Mouse (Mus musculus) kidney, embryonic 14.5 days (tissue): ENCODE data around the gene Clps. TPM values are rescaled to one million over a fixed set of nuclear protein-coding genes. Genes with fewer than 3 reads are reported as not detected.

ENCODE experiments used
- ATAC-seq: fragments of 200-750 bp; cut with Nextera tagmentation; 2 replicates; pipeline ENCODE4 v1.8.0; 2017; ENCODE audit warnings: moderate number of reproducible peaks, mild to moderate bottlenecking, moderate TSS enrichment, moderate library complexity; ENCODE audit not compliant: low FRiP score, low TSS enrichment
- H3K27ac ChIP-seq: fragments of 300-500 bp; sonication (generic); 2 replicates; pipeline ENCODE4 v1.5.1; 2014; ENCODE audit warnings: low read depth, mild to moderate bottlenecking, low read length, moderate library complexity, mixed read lengths
- H3K27me3 ChIP-seq: fragments of 300-500 bp; sonication (generic); 2 replicates; pipeline ENCODE4 v1.6.1; 2014; ENCODE audit warnings: mild to moderate bottlenecking, low read length; ENCODE audit not compliant: control insufficient read depth, insufficient read depth
- H3K36me3 ChIP-seq: fragments of 300-500 bp; sonication (generic); 2 replicates; pipeline ENCODE4 v1.6.1; 2014; ENCODE audit warnings: low read length, mixed read lengths; ENCODE audit not compliant: control insufficient read depth, insufficient read depth
- H3K4me1 ChIP-seq: fragments of 300-500 bp; sonication (generic); 2 replicates; pipeline ENCODE4 v1.6.1; 2014; ENCODE audit warnings: low read length, mixed read lengths; ENCODE audit not compliant: control insufficient read depth, insufficient read depth
- H3K4me2 ChIP-seq: fragments of 300-500 bp; sonication (generic); replicated peaks from 2 replicates; pipeline ENCODE4 v1.6.1; 2014; ENCODE audit warnings: low read depth, mild to moderate bottlenecking, low read length
- H3K4me3 ChIP-seq: fragments of 300-500 bp; sonication (generic); 2 replicates; pipeline ENCODE4 v1.5.1; 2014; ENCODE audit warnings: mild to moderate bottlenecking, low read length
- H3K9ac ChIP-seq: fragments of 300-500 bp; sonication (generic); 2 replicates; pipeline ENCODE4 v1.6.1; 2014; ENCODE audit warnings: low read depth, mild to moderate bottlenecking, low read length, moderate library complexity
- H3K9me3 ChIP-seq: fragments of 300-500 bp; sonication (generic); 2 replicates; pipeline ENCODE4 v1.6.1; 2016; ENCODE audit warnings: low read length; ENCODE audit not compliant: control insufficient read depth
- WGBS: fragments of 180-500 bp; shearing (Covaris S2); extraction: QIAGEN DNeasy Blood & Tissue Kit; methylation state at CpG from one replicate; pipeline ENCODE4 v1.1.7; 2014; 5-methylcytosine and 5-hydroxymethylcytosine counted together
- polyA plus RNA-seq: library from polyadenylated mRNA; unstranded; fragments of >200 nt; fragmentation: Nextera tagmentation; extraction: Ambion mirVana; gene quantifications from 2 replicates; pipeline ENCODE4 v1.2.1, GENCODE M21; 2014

The Clps gene
- polyA plus RNA-seq: not detected in 2 replicates

DNA sequence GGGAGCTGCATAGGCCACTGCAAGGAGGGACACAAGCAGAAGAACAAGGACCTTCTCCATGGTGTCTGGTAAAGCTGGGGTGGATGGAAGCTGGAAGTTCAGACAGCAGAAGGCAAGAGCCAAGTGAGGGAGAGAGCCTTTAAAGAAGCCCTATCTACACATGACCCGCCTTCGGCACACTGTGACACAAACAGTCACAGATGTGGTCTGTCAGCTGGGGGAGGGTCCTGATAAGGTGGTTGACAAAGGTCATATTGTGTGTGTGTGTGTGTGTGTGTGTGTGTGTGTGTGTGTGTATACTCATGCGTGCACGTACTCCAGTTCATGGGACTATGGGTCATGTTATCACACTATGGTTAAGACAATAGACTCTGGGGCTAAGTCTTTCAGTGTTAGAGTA is at the start of gene Clps:
Gene Clps (minus strand): TSS at position 169 of the 400 bp plus-strand sequence.
- no peak within 1 kb of the TSS for H3K9ac ChIP-seq
- H3K4me3 ChIP-seq: no peak within 1 kb of the TSS
- H3K36me3 ChIP-seq: no peaks in the 10 kb centered on the region
- H3K4me1 ChIP-seq: no peaks in the 10 kb centered on the region
- no peak within 1 kb of the TSS for H3K4me2 ChIP-seq
- 82% methylated on average over 4 of the region's 4 CpGs for WGBS
- no peak for ATAC-seq
- no peaks in the 10 kb centered on the region for H3K9me3 ChIP-seq
- no peaks in the 10 kb centered on the region for H3K27me3 ChIP-seq
- H3K27ac ChIP-seq: no peak within 1 kb of the TSS

DNA sequence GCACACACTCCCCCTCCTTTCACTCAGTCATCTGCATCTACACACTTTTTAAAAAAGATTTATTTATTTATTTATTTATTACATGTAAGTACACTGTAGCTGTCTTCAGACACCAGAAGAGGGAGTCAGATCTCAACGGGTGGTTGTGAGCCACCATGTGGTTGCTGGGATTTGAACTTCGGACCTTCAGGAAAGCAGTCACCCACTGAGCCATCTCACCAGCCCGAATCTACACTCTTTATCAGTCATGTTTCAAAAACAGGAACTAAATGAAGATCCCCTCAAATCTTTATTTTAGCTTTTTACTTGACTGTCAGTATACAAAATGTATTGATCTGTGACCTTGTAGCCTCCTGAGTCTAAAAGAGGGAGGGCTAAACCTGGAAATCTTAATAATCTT is 49.0 kb upstream of the Clps start:
- 84% methylated on average over 3 of the region's 3 CpGs for WGBS
- Histone ChIP-seq H3K4me3 (no peak overlapping the region), H3K36me3 (peaks cover 41% of the 10 kb centered on the region), H3K4me2 (no peak overlapping the region), H3K27me3 (no peaks in the 10 kb centered on the region), H3K9me3 (no peaks in the 10 kb centered on the region), H3K27ac (no peak overlapping the region), H3K9ac (no peak overlapping the region), H3K4me1 (no peaks in the 10 kb centered on the region)
- no peak for ATAC-seq

- no peak for ATAC-seq
- Histone ChIP-seq H3K27me3 (no peaks in the 10 kb centered on the region), H3K27ac (no peak overlapping the region), H3K9me3 (no peaks in the 10 kb centered on the region), H3K9ac (no peak overlapping the region), H3K36me3 (peaks cover 91% of the 10 kb centered on the region), H3K4me1 (no peaks in the 10 kb centered on the region), H3K4me2 (no peak overlapping the region), H3K4me3 (no peak overlapping the region)
- 72% methylated on average over 9 of the region's 9 CpGs for WGBS
These were observed 41.1 kb upstream of the Clps start for GRCm38 (mm10) chr17:28601557-28602250.

DNA sequence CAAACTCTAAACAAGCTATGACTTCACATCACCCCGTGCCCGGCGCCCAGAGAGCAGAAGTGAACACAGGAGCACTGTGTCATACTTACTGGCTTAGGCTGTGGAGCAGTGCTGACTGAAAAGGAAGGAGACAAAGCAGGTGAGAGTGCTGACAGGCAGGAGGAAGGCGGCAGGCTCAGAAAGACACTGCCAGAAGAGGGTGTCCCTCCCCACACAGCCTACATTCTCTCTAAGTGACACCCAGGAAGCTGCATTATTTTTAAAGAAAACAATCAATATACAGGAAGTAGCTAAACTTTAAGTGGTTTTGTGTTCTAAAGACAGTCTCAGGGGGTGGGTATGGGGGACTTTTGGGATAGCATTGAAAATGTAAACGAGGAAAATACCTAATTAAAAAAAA is 40.2 kb upstream of the Clps start:
- no peak overlapping the region for H3K9ac ChIP-seq
- no peak overlapping the region for H3K27ac ChIP-seq
- H3K4me2 ChIP-seq: no peak overlapping the region
- ATAC-seq: no peak
- H3K27me3 ChIP-seq: no peaks in the 10 kb centered on the region
- no peaks in the 10 kb centered on the region for H3K9me3 ChIP-seq
- H3K4me3 ChIP-seq: no peak overlapping the region
- 92% methylated on average over 5 of the region's 5 CpGs for WGBS
- H3K4me1 ChIP-seq: no peaks in the 10 kb centered on the region
- peaks cover 91% of the 10 kb centered on the region for H3K36me3 ChIP-seq

DNA sequence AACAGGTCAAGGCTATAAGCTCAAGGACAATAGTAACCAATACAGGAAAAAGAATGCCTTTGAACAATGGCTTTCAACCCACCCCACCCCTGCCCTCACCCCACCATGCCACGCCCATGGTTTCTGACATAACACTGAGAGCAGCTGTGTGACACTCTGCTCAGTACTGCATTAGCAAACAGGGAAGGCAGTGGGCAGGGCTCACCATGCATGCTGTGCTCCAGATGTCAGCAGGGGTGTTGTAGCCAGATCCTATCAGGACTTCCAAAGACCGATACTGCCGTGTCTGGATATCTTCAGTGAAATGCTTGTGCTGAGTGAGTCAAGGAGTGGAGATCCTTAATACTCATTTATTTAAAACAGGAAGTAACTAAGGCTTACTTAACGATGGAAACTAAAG is 33.4 kb upstream of the Clps start:
- Histone ChIP-seq H3K4me1 (no peaks in the 10 kb centered on the region), H3K4me3 (no peak overlapping the region), H3K36me3 (peaks cover 88% of the 10 kb centered on the region), H3K27me3 (no peaks in the 10 kb centered on the region), H3K9ac (no peak overlapping the region), H3K27ac (no peak overlapping the region), H3K9me3 (no peaks in the 10 kb centered on the region), H3K4me2 (no peak overlapping the region)
- 72% methylated on average over 4 of the region's 4 CpGs for WGBS
- ATAC-seq: 0 out of 2 replicates have a peak, but pooled peaks have one; percentile 24

DNA sequence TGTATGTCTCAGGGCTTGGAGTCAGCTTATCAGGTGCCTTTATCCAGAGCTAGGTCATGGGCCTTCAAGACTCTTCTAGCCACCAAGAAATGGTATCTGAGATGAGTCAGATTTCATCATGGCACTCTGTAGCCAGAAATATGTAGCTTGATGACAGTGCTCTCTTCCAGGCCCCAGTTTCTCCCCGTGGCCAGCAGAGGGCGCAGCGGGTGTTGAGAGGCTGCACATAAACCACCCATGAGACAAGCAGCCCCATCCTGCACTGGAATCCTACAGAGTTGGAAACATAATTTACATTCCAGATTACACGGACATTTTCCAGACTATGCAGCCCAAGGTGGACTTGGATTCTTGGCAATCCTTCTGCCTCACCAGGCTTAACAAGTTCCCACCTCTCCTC is 32.4 kb upstream of the Clps start:
- Histone ChIP-seq H3K4me3 (no peak overlapping the region), H3K27ac (no peak overlapping the region), H3K9me3 (no peaks in the 10 kb centered on the region), H3K4me1 (no peaks in the 10 kb centered on the region), H3K9ac (no peak overlapping the region), H3K36me3 (peaks cover 89% of the 10 kb centered on the region), H3K27me3 (no peaks in the 10 kb centered on the region), H3K4me2 (no peak overlapping the region)
- ATAC-seq: no peak
- 23% methylated on average over 4 of the region's 4 CpGs for WGBS

DNA sequence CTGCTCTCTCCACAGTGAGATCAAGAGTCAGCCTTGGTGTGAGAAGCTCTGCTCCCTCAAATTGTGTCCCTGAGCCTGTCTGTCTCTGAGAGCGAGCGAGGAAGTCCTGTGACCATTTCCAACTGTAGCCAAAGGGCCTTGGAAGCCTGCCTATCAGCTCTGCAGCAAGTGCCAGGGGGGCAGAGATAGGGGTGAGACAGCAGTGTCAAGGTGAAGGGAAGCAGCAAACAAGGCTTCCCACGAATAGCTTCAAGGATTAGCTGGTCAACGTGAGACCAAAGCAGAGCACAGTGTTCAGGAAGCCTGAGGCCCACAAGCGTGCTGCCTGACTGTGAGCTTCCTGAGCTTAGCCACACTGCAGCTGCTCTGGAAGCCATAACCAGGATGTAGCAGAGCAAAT is 30.9 kb upstream of the Clps start:
- ATAC-seq: no peak

DNA sequence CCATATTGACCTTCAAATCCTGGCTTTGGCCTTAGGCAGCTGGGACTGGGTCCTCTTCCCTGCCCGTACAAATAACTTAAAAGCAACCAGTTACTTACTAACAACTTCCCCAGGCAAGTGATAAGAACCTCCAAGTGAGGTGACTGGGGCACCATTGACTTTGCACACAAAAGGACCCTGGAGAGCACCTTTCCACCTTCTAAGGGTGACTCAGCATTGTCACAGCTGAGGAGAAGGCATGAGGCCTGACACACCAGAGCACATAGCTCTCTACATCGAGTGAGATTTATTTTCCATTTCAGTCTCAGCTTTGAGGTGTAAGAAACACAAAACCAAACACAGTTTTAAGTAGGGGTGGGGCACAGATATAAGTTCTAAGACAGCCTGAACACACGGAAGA is 30.0 kb upstream of the Clps start:
- no peak overlapping the region for H3K9ac ChIP-seq
- H3K4me2 ChIP-seq: no peak overlapping the region
- H3K9me3 ChIP-seq: no peaks in the 10 kb centered on the region
- no peak for ATAC-seq
- peaks cover 70% of the 10 kb centered on the region for H3K36me3 ChIP-seq
- H3K4me3 ChIP-seq: no peak overlapping the region
- H3K27me3 ChIP-seq: no peaks in the 10 kb centered on the region
- H3K27ac ChIP-seq: no peak overlapping the region
- H3K4me1 ChIP-seq: no peaks in the 10 kb centered on the region
- WGBS: 94% methylated on average over 3 of the region's 3 CpGs

More for the DNA sequence above, 30.9 kb upstream of the Clps start:
- no peak overlapping the region for H3K9ac ChIP-seq
- WGBS: 92% methylated on average over 5 of the region's 5 CpGs
- H3K4me2 ChIP-seq: no peak overlapping the region
- no peaks in the 10 kb centered on the region for H3K27me3 ChIP-seq
- H3K9me3 ChIP-seq: no peaks in the 10 kb centered on the region
- peaks cover 79% of the 10 kb centered on the region for H3K36me3 ChIP-seq
- H3K4me1 ChIP-seq: no peaks in the 10 kb centered on the region
- H3K4me3 ChIP-seq: no peak overlapping the region
- no peak overlapping the region for H3K27ac ChIP-seq

- Histone ChIP-seq H3K4me2 (no peak overlapping the region), H3K9ac (no peak overlapping the region), H3K4me3 (no peak overlapping the region), H3K36me3 (peaks cover 56% of the 10 kb centered on the region), H3K27me3 (no peaks in the 10 kb centered on the region), H3K4me1 (no peaks in the 10 kb centered on the region), H3K27ac (peak overlapping the region; percentile 26; the same call in 1 of the 2 replicates), H3K9me3 (no peaks in the 10 kb centered on the region)
- WGBS: 75% methylated on average over 2 of the region's 2 CpGs
- ATAC-seq: no peak
These were observed 28.0 kb upstream of the Clps start for GRCm38 (mm10) chr17:28588591-28588990.
